Mouse (Mus musculus) neural tube, embryonic 15.5 days (tissue): Measurements from ENCODE around the gene Agxt. TPM values are rescaled to one million over a fixed set of nuclear protein-coding genes. Genes with fewer than 3 reads are reported as not detected.

Experiments used
- ATAC-seq: fragments of 200-750 bp; cut with Nextera tagmentation; 2 replicates; pipeline ENCODE4 v1.8.0; 2017; ENCODE audit warnings: mild to moderate bottlenecking, moderate TSS enrichment, moderate library complexity; ENCODE audit not compliant: low FRiP score
- H3K27ac ChIP-seq: fragments of 300-500 bp; sonication (generic); replicated peaks from 2 replicates; pipeline ENCODE4 v1.5.1; 2015; ENCODE audit warnings: mild to moderate bottlenecking, inconsistent platforms
- H3K27me3 ChIP-seq: fragments of 300-500 bp; sonication (generic); replicated peaks from 2 replicates; pipeline ENCODE4 v1.6.1; 2015; ENCODE audit warnings: inconsistent platforms
- H3K36me3 ChIP-seq: fragments of 300-500 bp; sonication (generic); 2 replicates; pipeline ENCODE4 v1.6.1; 2015; ENCODE audit warnings: inconsistent platforms
- H3K4me1 ChIP-seq: fragments of 300-500 bp; sonication (generic); 2 replicates; pipeline ENCODE4 v1.6.1; 2015; ENCODE audit warnings: inconsistent platforms
- H3K4me2 ChIP-seq: fragments of 300-500 bp; sonication (generic); 2 replicates; pipeline ENCODE4 v1.6.1; 2015; ENCODE audit warnings: inconsistent platforms, mild to moderate bottlenecking, moderate library complexity
- H3K4me3 ChIP-seq: fragments of 300-500 bp; sonication (generic); replicated peaks from 2 replicates; pipeline ENCODE4 v1.5.1; 2015; ENCODE audit warnings: mild to moderate bottlenecking, inconsistent platforms
- H3K9ac ChIP-seq: fragments of 300-500 bp; sonication (generic); replicated peaks from 2 replicates; pipeline ENCODE4 v1.6.1; 2015; ENCODE audit warnings: mild to moderate bottlenecking, inconsistent platforms
- H3K9me3 ChIP-seq: fragments of 300-500 bp; sonication (generic); replicated peaks from 2 replicates; pipeline ENCODE4 v1.6.1; 2016; ENCODE audit warnings: inconsistent platforms
- WGBS: fragments of 180-500 bp; shearing (Covaris S2); methylation state at CpG from one replicate; pipeline ENCODE4 v1.1.7; 2015; ENCODE audit warnings: mixed read lengths; 5-methylcytosine and 5-hydroxymethylcytosine counted together
- polyA plus RNA-seq: library from polyadenylated mRNA; unstranded; fragments of >200 nt; fragmentation: Nextera tagmentation; extraction: Ambion mirVana; gene quantifications from 2 replicates; pipeline ENCODE4 v1.2.1, GENCODE M21; 2015

The Agxt gene
- polyA plus RNA-seq, result not detected in 2 replicates

DNA sequence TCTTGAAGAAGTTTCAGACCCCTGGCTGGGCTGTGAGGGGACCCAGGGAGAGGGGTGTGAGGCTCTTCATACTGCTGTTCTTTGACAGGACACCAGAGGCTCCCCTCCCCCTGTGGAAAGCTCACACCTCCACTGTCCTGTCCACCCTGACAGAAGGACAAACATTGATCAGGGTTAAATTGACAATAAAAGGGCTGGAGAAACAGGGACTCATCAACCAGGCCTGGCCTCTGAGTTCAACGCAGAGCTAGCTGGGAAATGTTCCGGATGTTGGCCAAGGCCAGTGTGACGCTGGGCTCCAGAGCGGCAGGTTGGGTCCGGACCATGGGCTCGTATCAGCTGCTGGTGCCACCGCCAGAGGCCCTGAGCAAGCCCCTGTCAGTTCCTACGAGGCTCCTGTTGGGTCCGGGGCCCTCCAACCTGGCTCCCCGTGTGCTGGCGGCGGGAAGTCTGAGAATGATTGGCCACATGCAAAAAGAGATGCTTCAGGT lies at the start of gene Agxt:
Gene Agxt (plus strand): TSS at position 205 of the 491 bp plus-strand sequence.
- ATAC-seq, result no peak
- Histone ChIP-seq H3K4me2 (no peak within 1 kb of the TSS), H3K4me1 (no peaks in the 10 kb centered on the region), H3K9me3 (no peaks in the 10 kb centered on the region), H3K36me3 (no peaks in the 10 kb centered on the region), H3K27me3 (no peaks in the 10 kb centered on the region), H3K27ac (no peak within 1 kb of the TSS), H3K9ac (no peak within 1 kb of the TSS), H3K4me3 (no peak within 1 kb of the TSS)
- WGBS, result 86% methylated on average over 12 of the region's 12 CpGs

GRCm38 (mm10) chr1:93092582-93092981 lies 42.5 kb upstream of the Agxt start:
- no peak for ATAC-seq
- Histone ChIP-seq H3K36me3 (peaks cover 12% of the 10 kb centered on the region), H3K4me3 (no peak overlapping the region), H3K4me2 (no peak overlapping the region), H3K9ac (no peak overlapping the region), H3K27ac (no peak overlapping the region), H3K27me3 (no peaks in the 10 kb centered on the region), H3K9me3 (no peaks in the 10 kb centered on the region), H3K4me1 (peaks cover 41% of the 10 kb centered on the region)
- 89% methylated on average over 3 of the region's 3 CpGs for WGBS

DNA sequence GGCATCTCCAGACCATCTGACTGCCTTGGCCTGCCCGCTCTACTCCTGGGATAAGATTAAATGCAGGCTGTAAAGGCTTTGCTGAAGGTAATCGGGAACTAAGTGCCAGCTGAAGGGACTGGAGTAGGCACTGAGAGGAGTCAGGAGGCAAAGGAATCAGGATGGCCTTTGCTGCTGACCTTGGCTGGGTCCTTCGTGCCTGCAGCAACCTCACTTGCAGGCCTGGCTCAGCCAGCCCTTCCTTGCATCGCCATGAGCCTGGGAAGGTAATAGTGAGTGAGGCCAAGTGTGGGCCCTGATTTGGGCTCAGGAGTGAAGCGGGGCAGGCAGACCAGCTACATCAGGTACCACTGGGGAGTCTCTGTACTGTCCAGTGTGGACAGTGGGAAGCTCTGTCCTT lies 36.1 kb upstream of the Agxt start:
- Histone ChIP-seq H3K4me2 (peak overlapping the region; percentile 92), H3K4me1 (peaks cover 65% of the 10 kb centered on the region), H3K27ac (no peak overlapping the region), H3K36me3 (0 out of 2 replicates have a peak, but pooled peaks cover 3% of the 10 kb centered on the region), H3K9ac (no peak overlapping the region; the same call in 1 of the 2 replicates), H3K9me3 (no peaks in the 10 kb centered on the region), H3K4me3 (peak overlapping the region; percentile 82), H3K27me3 (no peaks in the 10 kb centered on the region)
- 84% methylated on average over 5 of the region's 5 CpGs for WGBS
- no peak for ATAC-seq

DNA sequence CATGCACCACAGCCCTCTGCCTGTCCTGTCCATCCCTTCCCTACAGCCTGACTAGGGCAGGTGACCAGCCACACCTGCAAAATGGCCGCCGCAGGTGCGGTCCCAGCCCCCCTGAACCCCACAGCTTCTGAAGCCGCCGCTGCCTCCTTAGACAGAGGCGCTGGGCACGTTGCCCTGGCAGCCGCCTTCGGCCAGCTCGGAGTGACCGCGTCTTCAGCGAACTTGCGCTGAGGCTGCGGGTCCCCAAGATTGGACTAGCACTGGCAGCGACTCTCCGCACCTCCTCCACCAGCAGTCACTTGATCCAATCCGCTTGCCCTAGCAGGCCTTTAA lies 34.8 kb upstream of the Agxt start:
- Histone ChIP-seq H3K4me3 (peak overlapping the region; percentile 82), H3K27ac (peak overlapping the region; percentile 95), H3K9me3 (no peaks in the 10 kb centered on the region), H3K4me2 (peak overlapping the region; percentile 92), H3K27me3 (no peaks in the 10 kb centered on the region), H3K4me1 (peaks cover 60% of the 10 kb centered on the region), H3K9ac (peak overlapping the region; percentile 90), H3K36me3 (0 out of 2 replicates have a peak, but pooled peaks cover under 1% of the 10 kb centered on the region)
- WGBS, result 2% methylated on average over 18 of the region's 18 CpGs
- peak; percentile 4; the same call in 1 of the 2 replicates for ATAC-seq

GRCm38 (mm10) chr1:93100576-93101491 lies 34.2 kb upstream of the Agxt start:
- peak; percentile 70 for ATAC-seq
- peak overlapping the region; percentile 92 for H3K4me2 ChIP-seq
- no peaks in the 10 kb centered on the region for H3K36me3 ChIP-seq
- H3K4me3 ChIP-seq, result peak overlapping the region; percentile 82
- no peaks in the 10 kb centered on the region for H3K27me3 ChIP-seq
- no peaks in the 10 kb centered on the region for H3K9me3 ChIP-seq
- peak overlapping the region; percentile 90 for H3K9ac ChIP-seq
- H3K27ac ChIP-seq, result peak overlapping the region; percentile 95
- peaks cover 54% of the 10 kb centered on the region for H3K4me1 ChIP-seq
- under 1% methylated on average over 49 of the region's 49 CpGs for WGBS

DNA sequence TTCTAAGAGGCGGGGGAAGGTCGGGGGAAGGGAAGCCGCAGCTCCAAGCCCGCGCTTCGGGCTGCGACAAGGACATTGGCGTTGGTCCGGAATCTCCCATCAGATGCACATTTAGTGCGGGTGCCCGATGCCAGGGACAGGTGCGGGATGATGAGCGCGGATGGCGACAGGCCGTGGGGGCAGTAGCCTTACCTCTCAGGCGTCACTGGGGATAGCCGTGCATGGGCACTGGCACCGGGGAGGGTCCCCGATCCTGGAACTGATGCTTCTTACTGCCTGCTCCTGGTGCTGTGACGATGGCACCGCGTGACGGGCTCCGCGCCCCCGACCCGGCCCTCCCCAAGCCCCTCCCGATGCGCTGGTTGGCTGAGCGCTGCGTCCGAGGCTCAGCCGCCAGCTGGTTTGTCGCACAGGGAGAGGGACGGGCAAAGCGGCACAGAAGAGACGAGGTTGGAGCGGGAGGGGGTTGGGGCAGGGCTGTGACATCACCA lies 33.4 kb upstream of the Agxt start, which contains the start of gene Kif1a:
Gene Kif1a (minus strand): TSS at position 381 of the 491 bp plus-strand sequence.
- WGBS, result under 1% methylated on average over 39 of the region's 39 CpGs
- peak; percentile 92 for ATAC-seq
- no peaks in the 10 kb centered on the region for H3K9me3 ChIP-seq

DNA sequence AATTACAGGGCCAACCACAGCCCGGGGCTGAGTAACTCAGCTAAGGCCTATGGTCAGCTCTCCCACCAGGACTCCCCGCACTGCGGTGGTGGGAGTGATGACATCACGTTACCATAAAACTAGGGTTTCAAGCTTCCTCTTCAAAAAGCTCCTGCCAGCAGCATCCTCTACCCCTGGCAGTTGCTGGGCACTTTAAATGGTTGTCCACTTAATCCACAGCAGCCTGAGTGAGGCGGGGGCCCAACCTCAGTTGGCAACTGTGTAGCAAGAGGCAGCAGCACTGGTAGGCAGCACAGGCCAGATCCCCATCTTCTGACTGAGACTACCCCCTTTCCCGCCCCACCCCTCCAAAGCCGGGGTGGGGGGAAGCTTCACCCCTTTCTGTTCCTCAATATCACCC lies 32.3 kb upstream of the Agxt start:
- no peaks in the 10 kb centered on the region for H3K36me3 ChIP-seq
- H3K4me1 ChIP-seq, result peaks cover 38% of the 10 kb centered on the region
- H3K27me3 ChIP-seq, result no peaks in the 10 kb centered on the region
- H3K4me3 ChIP-seq, result no peak overlapping the region
- H3K9ac ChIP-seq, result no peak overlapping the region
- WGBS, result 55% methylated on average over 7 of the region's 7 CpGs
- no peak for ATAC-seq
- peak overlapping the region; percentile 95; the same call in 1 of the 2 replicates for H3K27ac ChIP-seq
- H3K9me3 ChIP-seq, result no peaks in the 10 kb centered on the region
- H3K4me2 ChIP-seq, result peak overlapping the region; percentile 92

More for the DNA sequence above, 33.4 kb upstream of the Agxt start, which contains the start of gene Kif1a:
- H3K4me1 ChIP-seq, result peaks cover 48% of the 10 kb centered on the region
- peak within 1 kb of the TSS; percentile 95 for H3K27ac ChIP-seq
- no peaks in the 10 kb centered on the region for H3K36me3 ChIP-seq
- no peaks in the 10 kb centered on the region for H3K27me3 ChIP-seq
- H3K4me3 ChIP-seq, result peak within 1 kb of the TSS; percentile 82
- H3K9ac ChIP-seq, result peak within 1 kb of the TSS; percentile 90
- peak within 1 kb of the TSS; percentile 92 for H3K4me2 ChIP-seq

DNA sequence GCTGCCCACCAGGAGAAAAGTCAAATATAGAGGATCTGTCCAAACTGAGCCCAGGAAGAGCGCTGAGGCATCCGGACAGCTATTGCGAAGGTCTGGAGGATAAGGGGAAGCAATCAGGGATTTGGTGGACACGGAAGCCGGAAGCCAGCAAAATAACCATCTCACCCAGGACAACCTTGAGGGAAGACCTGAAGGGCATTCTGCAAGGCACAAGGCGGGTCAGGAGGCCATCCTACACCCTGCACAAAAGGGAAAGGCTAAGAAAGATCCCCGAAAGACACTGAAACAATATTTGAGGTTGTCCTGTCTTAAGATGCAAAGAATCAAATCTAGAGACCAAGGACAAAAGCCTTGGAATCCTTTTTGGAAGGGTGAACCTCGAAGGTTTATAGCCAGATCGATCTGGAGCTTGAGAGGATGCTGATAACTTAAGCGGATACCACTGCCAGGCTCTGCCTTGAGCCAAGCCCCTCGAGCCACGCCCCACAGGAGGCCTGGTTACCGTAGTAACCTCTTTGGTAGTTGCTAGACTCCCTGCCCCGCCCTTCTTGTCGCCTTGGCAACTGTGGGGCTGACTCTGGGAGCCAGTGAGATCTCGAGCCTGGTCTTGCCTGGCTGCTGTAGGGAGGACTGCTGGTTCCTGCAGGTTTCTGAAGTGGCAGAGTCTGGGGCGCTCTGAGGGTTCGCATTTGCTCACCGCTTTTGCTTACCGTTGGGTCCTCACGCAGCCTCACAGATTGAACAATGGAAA lies 20.2 kb upstream of the Agxt start:
- H3K27me3 ChIP-seq, result no peaks in the 10 kb centered on the region
- H3K27ac ChIP-seq, result peak overlapping the region; percentile 74
- peaks cover 11% of the 10 kb centered on the region for H3K4me1 ChIP-seq
- no peaks in the 10 kb centered on the region for H3K36me3 ChIP-seq
- peak; percentile 98 for ATAC-seq
- H3K9me3 ChIP-seq, result no peaks in the 10 kb centered on the region
- 24% methylated on average over 21 of the region's 21 CpGs for WGBS
- H3K4me2 ChIP-seq, result peak overlapping the region; percentile 67
- H3K9ac ChIP-seq, result peak overlapping the region; percentile 44
- H3K4me3 ChIP-seq, result peak overlapping the region; percentile 38

DNA sequence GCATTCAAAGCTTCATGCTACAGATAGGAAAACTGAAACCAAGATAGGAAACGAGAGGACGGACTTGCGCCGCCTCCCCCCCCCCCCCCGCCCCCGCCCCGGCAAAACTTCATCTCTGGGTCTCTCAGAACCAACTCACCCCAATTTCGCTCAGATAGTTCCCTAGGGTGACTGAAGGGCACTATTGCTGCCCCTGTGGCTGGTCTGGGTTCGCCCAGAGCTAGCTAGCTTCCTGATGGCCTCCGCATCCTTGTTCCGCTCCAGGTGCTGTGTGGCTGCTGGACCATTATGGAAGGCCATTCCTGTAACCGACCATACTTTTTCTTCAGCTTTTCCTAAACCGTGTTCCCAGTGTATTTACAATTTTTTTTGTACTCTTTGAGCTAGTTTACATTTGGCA lies 19.6 kb upstream of the Agxt start:
- Histone ChIP-seq H3K9ac (peak overlapping the region; percentile 44), H3K36me3 (no peaks in the 10 kb centered on the region), H3K4me2 (peak overlapping the region; percentile 67), H3K27ac (peak overlapping the region; percentile 74), H3K4me1 (peaks cover 11% of the 10 kb centered on the region), H3K4me3 (peak overlapping the region; percentile 38), H3K27me3 (no peaks in the 10 kb centered on the region), H3K9me3 (no peaks in the 10 kb centered on the region)
- WGBS, result 17% methylated on average over 10 of the region's 13 CpGs
- peak; percentile 83 for ATAC-seq

GRCm38 (mm10) chr1:93118816-93119215 lies 16.2 kb upstream of the Agxt start:
- no peak overlapping the region for H3K9ac ChIP-seq
- no peaks in the 10 kb centered on the region for H3K36me3 ChIP-seq
- no peak overlapping the region for H3K27ac ChIP-seq
- H3K27me3 ChIP-seq, result no peaks in the 10 kb centered on the region
- H3K4me2 ChIP-seq, result no peak overlapping the region
- ATAC-seq, result no peak
- H3K9me3 ChIP-seq, result no peaks in the 10 kb centered on the region
- WGBS, result 42% methylated on average over 4 of the region's 4 CpGs
- H3K4me1 ChIP-seq, result peaks cover 11% of the 10 kb centered on the region
- H3K4me3 ChIP-seq, result no peak overlapping the region

GRCm38 (mm10) chr1:93123179-93123854 lies 11.7 kb upstream of the Agxt start:
- Histone ChIP-seq H3K36me3 (no peaks in the 10 kb centered on the region), H3K9ac (no peak overlapping the region), H3K4me1 (no peaks in the 10 kb centered on the region), H3K4me2 (no peak overlapping the region), H3K9me3 (no peaks in the 10 kb centered on the region), H3K4me3 (no peak overlapping the region), H3K27me3 (no peaks in the 10 kb centered on the region), H3K27ac (no peak overlapping the region)
- ATAC-seq, result no peak
- 84% methylated on average over 11 of the region's 11 CpGs for WGBS
